Mouse (Mus musculus) monocyte, adult 2 months (primary cell): ENCODE data around the gene Rpl9.

ENCODE experiments used
- DNase-seq, 2 experiments: peaks; one replicate each; pipeline ENCODE4 v3.0.0; 2022; ENCODE audit warnings: low spot score in 2 of 2, low read depth in 1 of 2

Gene Rpl9

DNA sequence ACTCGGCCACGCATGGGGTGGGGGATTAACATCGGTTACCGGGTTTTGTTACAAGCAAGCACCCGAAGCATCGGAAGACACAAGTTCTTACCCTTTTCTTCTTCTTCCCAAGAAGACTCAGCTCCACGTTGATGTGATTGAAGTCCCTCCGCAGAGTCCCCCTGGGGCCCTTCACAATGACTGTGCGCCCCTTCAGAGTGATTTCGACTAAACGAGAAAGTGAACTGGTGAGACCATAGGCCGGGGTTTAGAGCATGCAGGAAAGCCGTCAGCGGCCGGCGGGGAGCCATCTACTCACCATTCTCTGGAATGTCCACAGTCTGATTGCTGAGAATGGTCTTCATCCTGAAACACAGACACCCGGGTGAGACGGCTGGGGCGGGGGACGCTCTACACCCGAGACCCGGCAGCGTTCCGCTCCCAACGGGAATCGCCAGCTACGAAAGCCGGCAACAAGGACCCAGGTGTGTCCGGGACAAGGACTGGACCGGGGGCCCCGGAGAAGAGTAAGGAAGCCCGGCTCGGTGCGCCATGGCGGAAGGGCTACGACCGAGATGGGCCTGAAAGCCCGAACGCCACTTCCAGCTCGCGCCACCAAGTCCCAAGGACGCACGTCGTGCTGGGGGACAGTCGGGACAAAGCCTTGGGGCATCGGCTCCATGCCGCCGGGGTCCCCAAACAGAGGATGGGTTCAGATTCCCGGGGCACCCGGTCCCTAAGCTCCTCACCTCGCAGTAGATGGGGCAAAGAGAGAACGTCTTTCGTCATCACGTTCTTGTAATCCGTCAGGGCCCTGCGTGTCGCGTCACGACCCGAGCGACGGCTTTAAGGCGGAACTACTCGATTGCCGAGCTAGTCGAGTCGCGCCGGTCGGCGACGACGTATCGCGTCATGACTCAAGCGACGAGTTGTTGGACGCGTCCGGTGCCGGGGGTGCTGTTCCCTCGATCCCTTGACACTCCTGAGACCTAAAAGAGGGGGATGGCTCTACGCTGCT is at the start of gene Rpl9, which contains the start of gene Lias:
Gene Rpl9, minus strand, starts transcription at position 797 of the 997 bp plus-strand sequence.
Gene Lias, plus strand, starts transcription at position 850 of the 997 bp plus-strand sequence.
- DNase-seq: peak; percentile 92 to 97

DNA sequence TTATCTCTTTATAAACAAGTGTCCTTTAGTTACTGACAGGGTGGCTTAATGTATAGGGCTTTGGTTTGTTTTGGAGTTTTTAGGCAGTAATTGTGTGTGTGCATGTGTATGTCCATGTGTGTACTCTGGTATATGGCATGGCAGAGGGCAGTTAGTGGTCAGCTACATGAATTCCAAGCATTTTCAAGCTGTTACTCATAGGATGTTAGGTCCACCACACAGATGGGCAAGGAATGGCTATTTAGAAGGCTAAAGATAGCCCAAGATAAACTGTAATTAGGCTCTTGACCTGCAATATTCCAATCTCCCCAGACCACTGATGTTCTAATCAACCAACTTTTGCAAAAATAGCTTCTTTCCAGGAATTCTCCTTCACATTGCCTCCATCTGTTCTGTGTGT is 46.8 kb upstream of the Rpl9 start:
- DNase-seq: no peak

GRCm38 (mm10) chr5:65435806-65436561 is 44.7 kb upstream of the Rpl9 start, which contains the start of gene Ugdh:
Gene Ugdh (minus strand): TSS chr5:65435949.
- DNase-seq: peak; percentile 78 to 90

GRCm38 (mm10) chr5:65435363-65435805 is 44.1 kb upstream of the Rpl9 start:
- no peak for DNase-seq

DNA sequence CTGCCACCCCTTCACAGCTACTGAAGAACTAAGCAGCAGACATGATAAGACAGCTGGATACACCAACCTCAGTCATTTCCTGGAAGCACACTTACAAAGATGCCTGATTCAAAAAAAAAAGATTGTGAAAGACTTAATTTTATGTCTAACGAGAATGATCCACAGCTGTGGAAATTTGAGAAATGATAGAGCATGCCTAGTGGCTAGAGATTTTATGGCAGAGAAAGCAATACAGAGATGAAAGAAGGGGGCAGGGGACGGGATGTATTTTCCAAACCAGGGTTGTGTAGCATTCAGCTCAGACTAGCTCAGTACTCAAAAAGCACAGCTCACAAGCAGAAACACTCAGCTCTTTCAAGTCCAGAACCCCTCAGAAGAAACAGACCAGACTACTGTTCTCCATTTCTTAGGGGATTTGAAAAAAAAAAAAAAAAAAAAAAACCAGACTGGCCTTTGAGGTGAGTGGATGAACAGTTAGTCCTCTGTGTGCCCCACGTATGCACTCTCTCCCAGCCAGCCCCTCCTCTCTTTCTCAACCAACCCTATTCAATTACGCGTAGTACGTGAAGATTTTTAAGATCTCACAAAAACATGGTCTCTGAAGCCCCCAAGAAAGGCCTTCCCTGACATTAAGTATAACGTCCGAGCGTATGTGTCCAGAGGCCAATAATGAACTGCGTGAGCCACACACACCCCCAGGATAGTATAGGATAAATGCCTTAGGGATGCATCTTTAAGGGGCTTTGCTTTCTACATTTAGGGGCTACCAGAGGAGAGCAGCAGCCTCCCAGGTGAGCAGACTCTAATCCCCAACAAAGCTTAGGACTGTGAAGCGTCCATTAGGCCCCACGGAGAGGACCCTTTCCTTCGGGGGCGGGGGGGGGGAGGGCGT is 43.5 kb upstream of the Rpl9 start:
- DNase-seq: no peak

DNA sequence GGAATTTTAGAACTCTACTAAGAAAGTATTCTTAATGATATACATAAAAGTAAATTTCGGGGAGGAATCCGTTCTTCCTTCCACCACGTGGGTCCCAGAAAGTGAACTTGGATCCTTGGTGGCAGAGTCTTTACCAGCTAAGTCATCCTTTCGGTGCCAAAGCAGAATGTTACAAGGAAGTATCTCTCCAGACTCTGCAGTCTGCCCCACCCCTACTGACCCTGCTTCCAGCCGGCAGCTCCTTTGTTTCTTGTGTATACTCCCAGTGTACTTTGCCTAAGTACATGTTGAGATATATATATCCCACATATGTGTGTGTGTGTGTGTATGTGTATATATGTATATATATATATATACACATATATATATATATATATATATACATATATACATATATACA is 38.2 kb upstream of the Rpl9 start:
- no peak for DNase-seq

DNA sequence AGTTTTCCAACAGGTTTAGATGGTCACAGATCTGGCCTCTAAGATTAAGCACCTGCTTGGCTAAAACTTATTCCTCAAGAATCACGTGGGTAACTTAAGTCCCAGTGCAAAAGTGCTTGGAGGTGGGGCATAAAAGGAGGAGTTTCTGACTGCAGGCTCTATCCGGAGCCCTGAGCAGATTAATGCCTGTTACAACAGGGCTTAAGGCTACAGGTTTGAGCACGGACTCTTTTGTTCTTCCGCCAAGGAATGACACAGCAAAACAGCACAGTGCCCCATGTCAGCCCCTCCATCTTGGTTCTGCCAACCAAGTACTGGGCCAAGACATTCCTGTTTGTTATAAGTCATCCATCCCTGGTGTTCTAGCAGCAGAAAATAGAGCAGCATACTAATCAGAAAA is 37.1 kb upstream of the Rpl9 start:
- DNase-seq: no peak

GRCm38 (mm10) chr5:65425251-65425650 is 34.0 kb upstream of the Rpl9 start:
- DNase-seq: no peak

DNA sequence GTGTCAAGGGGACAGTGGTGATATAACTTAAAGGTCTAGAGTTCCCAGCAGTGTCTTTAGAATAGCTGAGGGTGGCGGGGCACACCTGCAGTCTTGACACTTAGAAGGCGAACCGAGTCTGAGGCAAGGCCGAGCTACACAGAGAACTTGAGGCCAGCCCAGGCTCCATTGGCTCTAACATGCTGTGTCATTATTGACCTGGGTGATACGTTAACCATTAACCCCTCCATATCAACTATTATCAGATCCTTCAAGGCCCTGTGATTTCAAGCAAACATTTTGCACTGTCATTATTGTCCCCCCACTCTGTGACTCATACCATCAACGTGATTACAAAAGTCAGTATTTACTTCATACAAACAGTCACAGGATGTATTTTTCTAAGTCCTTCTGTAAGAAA is 33.0 kb upstream of the Rpl9 start:
- DNase-seq: no peak

DNA sequence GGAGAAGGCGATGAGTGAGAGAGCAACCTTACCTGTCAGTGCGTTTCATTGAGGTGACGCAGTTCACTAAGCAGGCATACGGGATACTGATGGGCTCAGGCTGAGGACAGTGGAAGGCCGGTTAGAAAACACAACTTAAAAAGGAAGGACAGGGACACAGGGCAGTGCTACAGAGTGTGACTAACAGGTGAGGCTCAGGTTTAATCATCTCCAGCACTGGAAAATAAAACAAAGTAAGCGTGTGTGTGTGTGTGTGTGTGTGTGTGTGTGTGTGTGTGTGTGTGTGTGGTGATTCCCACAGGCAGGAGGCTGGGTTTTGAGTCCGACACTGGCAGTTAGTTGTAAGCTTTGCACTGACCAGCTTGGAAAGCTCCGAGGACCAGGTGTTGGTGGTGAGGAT is 31.6 kb upstream of the Rpl9 start:
- no peak for DNase-seq

DNA sequence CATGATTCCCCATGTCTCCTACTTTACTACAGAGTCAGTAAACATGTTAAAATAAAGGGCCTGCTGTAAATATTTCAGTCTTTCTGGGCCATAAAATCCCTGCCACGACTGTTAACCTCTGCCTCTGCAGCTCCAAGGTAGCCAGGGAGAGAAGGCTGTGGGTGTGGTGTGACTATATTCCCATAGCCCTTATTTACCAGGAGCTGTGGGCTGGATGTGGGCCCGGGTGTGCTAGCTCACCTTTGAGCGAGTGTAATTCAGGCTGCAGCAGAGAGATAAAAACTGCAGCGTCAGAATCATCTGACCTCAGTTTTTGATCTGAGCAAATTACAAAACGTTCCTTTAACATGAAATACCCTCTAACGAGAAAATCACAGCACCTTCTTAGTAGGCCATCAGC is 29.6 kb upstream of the Rpl9 start:
- no peak for DNase-seq

DNA sequence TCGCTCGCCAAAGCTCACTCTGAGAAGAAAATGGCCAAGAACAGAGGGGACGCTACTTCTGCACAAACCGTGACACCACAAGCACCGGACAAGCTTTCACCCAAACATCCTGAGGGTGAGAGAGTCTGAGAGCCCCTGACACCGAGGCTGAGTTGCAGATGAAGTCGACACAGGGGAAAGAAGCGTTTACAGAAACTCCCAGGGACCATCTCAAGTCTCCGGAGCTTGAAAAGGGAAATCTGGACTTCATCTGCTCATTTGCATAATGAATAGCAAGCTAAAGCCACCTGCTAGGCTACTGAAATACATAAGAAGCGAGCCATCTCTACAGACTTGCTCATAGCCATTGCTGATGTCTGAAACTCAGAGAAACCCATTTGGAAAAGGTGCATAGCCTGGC is 27.9 kb upstream of the Rpl9 start:
- DNase-seq: no peak

DNA sequence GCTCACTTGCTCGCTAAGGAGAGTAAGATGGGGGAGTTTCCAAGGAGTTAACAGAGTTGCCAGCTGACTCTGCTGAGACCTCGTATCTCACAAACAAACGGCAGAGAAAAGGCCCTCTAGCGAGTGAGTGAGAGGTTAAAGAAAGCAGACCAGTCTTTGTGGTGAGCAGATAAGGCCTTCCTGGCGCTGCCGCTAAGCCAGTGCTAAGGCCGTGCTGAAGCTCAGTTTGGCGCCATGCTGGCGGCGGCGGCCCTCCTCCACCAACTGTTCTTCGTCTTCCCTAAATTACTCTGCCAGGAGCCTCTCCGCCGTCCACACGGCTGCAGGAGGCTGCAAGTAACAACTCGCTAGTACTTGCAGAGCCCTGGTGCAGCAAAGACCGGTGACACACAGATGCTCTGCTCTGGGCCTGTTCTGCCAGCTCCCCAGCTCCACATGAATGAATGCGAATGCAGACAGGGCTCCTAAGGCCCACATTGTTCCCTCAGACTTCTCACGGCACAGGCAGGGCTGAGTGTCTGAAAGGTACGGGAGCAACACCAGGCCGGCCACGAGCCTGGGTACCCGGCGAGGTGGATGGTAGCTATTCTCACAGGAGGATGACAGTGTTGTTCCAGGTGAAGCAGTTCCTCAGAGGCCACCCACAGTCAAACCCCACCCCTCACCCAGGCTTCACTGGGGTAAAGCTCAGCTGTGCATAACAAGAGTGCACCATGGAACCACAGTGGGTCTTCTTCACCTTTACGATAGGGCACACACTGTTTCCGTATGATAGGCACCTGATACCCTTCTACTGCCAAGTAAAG is 24.6 kb upstream of the Rpl9 start:
- no peak for DNase-seq

DNA sequence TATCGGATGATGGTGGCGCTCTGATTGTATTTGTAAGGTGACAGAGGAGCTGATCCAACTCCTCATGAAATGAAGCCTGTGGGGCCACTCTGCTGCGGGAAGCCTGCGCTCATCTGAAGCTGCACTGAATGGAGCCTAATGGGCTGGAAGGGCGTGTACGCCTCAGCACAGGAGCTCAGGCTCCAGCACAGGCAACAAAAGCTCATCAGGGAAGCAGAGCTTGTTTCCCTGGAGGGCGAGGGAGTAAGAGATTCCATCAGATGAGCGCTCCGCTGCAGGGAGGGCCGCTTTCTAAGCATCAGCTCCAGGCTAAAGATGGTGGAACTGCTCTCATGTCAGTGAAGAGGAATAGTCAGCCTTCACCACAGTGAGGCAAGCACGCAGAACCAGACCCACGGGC is 16.7 kb upstream of the Rpl9 start:
- DNase-seq: no peak

GRCm38 (mm10) chr5:65401251-65401994 is 10.2 kb upstream of the Rpl9 start:
- DNase-seq: peak; percentile 57 to 67

- DNase-seq: no peak
Measured at GRCm38 (mm10) chr5:65394425-65394824, 3.2 kb upstream of the Rpl9 start.

- no peak for DNase-seq
Measured at GRCm38 (mm10) chr5:65391753-65392152, 509 bp upstream of the Rpl9 start.

- DNase-seq: no peak
Measured at GRCm38 (mm10) chr5:65387008-65387867, 4.0 kb downstream of the Rpl9 start.
